Mouse (Mus musculus) kidney, postnatal 14 days (tissue): ENCODE results near the gene Mbnl1.
"Not testable (repeated sequence)": the region's sequence is repeated elsewhere in the genome, so short reads cannot be mapped to it uniquely, and the experiment has no call there.

Experiments used
- DNase-seq: peaks from one replicate; pipeline ENCODE4 v3.0.0; 2022; ENCODE audit warnings: mixed read lengths

Mbnl1 gene

DNA sequence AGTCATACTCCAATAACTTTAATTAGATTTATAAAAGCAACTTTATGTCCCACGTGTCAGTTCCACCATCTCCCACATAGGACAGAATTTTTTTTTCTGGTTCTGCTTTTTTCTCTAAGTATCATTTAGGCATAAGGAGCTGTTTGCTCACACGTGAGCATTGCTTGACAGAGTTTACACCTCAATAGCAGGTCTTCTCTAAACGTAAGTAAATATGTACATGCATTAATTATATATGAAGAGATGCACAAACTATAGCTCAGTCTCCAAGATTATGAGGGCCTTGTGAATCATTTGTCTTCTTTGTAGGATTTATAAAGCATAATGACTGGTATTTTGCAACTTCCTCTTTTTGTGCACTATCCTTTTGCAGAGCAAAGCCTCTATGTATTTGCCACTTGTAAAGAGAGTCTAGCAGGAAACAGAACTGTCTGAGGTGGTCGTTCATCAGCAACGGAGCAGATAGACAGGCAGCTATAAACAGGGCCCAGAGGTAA lies at the start of gene Mbnl1:
Mbnl1 (plus strand) TSS at position 150 of the 497 bp plus-strand sequence.
- DNase-seq = no peak

DNA sequence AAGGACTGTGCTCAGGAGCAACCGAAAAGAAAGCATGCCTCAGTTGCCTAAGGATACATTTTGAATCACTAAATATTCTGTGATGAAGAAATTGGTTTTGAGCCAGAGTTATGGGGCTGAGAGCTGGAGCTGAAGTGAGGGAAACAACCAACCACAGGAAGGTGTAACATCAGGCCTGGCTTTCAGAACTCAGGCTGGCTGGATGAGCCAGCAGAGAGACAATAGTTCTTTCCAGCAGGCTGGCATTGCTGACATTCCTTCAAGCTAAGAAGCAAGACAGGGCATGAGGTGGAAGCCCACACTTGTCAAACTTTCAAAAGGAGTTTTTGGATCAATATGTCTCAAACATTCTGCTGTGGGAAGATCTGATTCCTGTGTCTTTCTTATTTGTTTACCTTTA lies 48.5 kb upstream of the Mbnl1 start:
- no peak for DNase-seq

DNA sequence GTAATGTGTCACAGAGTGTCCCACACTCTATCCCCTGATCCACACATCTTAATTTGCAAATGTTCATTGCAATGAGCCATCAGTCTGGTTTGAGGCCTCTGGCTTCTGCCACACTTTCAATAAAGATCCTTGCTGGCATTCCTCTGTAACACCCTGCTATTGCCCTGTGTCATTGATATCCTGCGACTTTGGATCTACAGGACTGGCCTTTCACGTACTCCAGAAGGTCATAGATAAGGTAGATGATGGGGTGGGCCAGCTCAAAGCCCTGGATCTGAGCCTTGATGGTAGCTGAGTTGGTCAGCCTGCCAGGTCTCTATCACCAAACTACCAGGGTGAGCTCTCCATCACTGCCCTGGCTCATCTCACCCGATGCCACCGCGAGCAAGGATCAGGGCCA lies 43.6 kb upstream of the Mbnl1 start:
- DNase-seq = no peak

DNA sequence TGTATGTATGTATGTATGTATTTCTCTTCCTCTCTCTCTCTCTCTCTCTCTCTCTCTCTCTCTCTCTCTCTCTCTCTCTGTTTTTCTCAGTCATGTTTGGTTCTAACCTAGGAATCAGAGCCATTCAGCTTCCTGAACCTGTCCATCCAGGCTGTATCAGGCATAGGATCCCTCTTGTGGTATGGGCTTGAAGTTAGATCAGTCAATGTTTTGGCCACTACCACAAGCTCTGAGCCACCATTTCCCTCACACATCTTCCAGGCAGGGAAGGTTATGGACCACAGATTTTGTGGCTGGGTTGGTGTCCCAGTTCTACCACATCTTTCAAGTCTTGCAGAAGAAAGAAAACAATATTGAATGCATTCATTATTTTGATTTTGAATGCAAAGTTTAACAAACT lies 35.4 kb upstream of the Mbnl1 start:
- DNase-seq = no peak

DNA sequence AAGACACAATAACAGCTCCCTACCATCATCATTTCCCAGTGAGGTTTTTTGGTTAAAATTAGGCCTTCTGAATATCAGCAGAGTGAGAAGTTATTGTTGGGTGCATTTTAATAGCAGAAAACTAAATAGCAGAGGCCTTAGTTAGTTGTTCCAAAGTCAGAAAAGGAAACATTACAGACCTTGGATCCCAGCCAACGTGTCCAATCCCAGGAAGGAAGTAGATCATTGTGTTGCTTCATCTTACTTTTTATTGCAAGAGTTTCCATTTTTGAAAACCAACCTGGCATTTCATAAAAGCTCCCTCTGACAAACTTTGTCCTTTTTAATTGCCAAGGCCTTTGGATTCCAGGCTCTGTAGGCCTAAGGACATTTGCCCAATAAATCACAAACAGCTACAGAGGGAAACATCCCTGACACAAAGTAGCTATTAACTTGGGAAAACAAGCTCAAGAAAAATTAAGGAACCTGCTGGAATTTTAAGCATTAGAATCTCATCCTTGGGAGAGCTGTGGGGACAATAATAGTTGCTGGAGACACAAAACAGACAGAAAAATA lies 34.9 kb upstream of the Mbnl1 start:
- DNase-seq = peak; percentile 82

DNA sequence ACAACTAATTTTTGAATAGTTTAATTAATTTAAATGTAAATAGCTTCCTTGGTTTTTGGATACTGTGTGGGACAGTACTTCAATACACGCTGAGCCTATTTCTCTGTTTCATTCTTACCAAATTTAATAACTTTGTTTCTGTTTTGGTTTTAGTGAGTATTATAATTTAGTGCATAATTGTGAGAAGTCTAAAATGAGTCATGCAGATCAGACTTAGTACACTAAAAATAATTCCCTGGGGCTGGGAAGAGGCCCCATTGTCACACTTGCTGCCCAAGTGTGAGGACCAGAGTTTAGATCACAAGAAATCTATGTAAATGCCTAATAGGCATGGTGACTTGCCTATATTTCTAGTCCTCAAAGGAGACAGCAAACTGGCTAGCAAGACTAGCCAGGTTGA lies 33.9 kb upstream of the Mbnl1 start:
- no peak for DNase-seq

DNA sequence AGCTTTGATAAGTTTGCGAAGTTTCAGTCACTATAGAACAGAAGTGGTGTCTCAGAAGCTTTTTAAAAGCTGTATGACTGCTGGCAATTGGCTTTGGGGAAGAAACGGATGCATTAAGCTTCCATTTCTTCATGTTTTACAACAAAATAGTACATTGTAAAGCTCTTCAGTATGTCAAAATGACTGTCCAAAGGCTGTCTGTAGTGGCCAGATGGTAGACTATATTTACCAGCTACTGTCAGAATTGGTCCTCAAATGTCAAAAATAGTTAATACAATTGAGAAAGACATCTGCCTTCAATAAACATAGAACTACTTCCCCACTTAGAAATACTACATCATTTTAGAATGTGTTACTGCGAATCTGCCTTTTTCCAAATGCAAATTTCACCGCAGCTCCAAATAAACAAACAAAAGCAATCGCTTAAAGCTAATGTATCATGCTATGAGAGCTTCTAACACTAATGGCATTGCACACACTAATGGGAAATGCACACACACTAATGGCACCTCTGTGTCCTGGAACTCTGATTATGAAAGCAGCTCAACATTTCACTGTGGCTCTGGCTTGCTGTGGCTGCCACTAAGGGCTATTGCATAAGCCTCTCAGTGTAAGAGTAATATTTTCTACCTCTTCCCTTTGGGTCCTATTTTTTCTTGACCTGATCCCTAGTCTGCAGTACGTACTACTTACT lies 10.7 kb upstream of the Mbnl1 start:
- DNase-seq = no peak

DNA sequence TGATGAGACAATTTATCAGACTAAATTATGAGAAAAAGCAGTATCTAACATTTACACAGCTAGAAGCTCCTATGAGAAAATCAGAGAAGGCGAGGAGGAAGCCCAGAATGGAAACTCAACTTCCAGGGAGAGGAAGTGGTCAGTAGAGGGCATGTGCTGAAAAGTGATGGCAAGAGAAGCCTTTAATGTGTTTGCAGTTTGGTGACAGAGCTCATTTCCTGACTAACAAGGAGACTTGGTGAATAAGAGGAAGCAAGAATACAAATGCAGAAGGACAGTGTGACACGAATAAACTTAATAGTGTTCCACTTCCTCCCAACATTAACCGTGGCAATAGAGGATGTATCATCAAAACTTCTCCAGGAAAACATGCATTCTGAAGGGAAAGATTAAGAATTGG lies 4.0 kb upstream of the Mbnl1 start:
- not testable (repeated sequence) for DNase-seq

DNA sequence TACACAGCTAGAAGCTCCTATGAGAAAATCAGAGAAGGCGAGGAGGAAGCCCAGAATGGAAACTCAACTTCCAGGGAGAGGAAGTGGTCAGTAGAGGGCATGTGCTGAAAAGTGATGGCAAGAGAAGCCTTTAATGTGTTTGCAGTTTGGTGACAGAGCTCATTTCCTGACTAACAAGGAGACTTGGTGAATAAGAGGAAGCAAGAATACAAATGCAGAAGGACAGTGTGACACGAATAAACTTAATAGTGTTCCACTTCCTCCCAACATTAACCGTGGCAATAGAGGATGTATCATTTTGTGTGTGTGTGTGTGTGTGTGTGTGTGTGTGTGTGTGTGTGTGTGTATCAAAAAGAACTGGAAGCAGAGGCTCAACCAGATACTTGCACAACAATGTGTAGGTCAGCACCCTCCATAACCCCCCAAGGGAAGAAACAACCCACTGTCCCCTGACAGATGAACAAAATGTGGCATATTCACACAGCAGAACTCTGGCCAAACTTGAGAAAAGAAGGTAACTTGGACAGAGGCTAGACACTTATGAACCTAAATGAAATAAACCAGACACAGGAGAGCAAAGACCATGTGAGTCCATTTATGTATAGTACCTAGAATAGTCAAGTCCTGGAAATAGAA lies 3.3 kb upstream of the Mbnl1 start:
- DNase-seq = peak; percentile 10

DNA sequence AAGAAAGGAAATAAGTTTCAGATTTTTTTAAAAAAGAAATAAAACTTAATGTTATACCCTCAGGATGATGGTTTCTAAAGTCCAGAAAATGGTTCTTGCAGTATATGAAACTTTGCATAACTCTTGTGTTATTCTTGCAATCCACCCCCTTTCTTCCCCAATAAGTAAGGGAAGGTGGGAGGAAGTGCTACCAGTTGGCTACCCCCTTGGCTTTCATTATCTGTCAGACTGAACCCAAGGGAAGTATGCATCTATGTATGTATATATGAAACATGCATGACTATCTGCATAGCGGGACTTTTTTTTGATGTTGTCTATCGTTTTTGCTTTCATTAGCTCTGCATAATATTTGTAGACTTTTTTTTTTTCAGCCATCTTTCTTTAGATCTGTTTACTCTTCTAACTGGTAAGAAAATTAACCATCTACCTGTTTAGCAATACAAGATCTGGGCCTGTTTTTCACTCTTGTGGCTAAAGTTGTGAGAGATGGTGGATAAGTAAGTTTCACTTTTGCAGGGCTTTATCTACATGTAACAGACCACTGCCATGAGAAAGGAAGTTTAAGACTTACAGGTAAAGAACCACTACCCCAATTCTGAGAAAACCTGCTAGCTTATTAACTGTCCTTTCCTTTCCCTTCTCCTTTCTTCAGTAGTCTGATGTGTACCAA lies 484 bp upstream of the Mbnl1 start:
- DNase-seq = no peak

DNA sequence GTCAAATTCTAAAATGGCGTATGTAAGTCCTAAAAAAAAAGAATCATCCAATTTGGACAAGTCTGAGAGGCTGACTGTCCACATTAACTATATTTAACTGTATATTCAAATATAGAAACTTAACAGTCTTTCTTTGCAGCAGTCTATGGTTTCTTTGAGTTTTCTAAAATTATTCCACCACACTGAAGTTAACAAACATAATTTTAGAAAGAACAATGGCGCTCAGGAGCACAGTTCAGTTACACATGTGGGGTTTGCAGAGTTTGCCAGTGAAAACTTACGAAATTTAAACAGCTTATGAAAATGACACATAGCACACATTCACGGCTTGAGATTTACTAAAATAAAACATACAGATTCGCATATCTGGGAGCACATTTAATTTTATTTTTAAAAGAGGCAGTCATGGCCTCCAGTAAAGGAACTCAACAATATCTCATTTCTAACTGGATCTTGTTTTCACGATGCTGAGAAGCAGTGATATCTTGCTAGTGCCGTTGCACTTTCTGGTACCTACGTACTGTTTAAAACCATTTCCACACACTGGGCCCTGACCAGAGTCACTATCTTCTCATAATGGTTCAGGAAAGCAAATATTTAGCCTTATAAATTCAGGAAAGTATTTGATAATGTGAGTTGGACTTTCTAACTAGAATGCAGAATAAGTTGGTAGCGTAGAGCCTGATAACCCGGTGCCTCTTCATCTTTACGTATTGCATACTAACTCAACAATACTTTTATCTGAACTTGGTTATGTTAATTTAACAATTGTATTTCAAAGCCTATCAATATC lies 1.4 kb downstream of the Mbnl1 start:
- no peak for DNase-seq

DNA sequence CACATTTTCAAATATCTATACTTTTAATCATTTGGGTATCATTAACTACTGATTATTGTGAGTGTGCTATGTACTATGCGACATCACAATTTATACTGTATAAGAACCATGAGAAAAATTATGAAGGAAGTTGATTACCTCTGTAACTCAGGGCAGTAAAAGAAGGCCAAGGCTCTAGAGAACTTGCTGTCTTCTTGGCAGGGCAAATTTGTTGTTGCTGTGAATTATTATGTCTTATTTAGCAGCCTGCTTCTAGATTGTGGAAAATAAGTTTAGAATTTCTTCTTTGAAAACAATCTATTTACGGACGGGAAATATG lies 2.0 kb downstream of the Mbnl1 start:
- no peak for DNase-seq

DNA sequence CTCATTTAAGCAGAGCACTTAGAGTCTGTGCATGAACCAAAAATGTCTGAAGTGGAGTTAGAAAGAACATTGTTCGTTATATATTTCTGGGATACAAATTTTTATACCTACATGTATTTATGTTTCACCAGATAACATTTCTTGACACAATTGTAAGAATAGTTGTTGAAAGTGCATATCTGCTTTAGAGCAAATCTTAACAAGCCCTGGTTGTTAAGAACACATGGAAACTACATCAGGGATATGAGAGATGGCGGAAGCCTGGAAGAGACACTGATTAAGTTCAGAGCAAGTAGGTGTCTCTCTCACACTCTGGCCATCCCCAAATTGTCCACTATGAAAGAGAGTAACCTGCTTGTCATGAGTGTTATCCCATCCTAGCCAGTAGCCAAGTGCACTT lies 2.4 kb downstream of the Mbnl1 start:
- no peak for DNase-seq

DNA sequence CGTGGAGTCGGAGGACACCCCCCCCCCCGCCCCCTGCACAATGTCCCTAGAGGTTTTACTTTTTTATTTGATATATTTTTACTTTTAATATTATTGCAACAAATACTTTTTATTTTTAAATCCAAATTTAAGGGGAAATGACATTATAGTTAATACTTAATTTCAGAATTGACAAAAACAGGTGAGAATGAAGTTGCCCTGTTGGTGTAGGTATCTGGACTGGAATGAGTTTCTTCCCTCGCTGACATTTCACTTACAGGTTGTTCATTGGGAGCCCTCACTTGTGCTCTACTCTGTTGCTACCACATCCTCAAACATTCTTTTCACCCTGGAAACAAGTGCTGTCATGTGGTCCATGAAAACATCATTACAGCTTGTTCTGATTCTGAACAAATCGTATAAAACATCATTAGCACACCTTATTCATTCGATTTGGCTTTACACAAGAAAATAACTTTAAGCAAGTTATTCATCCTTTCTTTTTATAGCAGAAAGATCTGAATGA lies 4.2 kb downstream of the Mbnl1 start:
- no peak for DNase-seq

DNA sequence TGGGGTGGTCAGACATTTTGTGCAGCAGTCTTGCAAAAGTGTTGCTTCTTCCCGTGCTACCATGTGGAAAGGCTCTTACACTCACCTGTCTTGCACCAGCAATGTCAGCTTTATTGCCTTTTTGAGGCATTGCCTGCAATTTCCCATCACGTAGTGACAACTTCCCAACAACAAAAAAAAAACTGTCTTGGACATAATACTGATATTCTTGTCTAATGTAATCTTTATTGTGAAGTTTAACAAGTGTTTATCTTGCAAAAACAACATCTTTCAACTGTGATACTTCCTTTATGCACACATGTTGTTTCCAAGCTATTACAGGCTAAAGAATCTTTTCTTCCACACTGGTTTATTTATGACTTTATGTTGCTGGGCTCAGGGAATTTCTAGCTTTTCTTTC lies 5.8 kb downstream of the Mbnl1 start:
- DNase-seq = no peak

DNA sequence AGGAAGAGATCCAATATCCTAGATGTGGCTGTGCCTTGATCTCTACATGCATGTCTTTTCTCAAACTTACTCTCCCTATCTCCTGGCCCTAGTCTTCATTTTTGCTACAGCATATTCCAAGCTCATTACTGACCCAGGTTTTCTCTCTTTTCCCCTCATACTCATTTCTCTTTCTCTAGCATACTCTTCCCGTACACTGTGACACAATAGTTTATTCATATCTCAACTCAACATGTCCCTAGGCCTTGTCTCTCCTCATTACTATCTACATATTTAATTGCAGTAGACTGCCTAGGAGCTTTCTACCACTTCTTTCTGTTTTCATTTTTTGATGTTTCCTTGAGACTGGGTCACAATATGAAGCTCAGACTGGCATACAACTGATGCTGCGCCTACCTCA lies 8.1 kb downstream of the Mbnl1 start:
- DNase-seq = no peak

DNA sequence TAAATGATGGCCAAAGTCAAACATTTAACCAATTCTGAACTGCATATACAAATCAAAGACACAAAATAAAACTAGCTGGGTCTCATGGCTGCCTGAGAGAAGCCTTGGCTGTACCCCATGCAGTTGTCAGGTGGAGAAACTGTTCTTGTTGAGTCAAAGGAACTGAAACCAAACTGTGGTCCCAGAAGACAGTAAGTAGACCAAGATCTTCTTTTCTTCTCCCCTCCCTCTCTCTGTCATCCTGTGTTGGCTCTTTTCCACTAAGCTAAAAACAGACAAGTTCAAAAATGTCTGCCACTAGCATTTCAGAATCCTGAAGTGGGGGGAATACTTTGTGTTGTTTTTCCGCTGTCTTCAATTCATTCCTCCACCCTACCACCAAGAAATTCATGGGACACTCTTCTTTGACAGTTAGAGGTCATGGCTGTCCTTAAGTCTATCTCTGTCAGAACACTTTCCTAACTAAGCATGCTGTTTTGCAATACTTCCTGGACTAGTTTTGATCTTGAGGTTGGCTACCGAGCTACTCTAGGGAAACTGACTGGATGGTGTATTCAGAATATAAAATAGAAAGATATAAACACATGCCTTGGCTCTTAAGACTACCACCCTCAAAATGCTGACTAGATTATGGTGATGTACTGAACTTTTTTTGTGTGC lies 9.2 kb downstream of the Mbnl1 start:
- no peak for DNase-seq

DNA sequence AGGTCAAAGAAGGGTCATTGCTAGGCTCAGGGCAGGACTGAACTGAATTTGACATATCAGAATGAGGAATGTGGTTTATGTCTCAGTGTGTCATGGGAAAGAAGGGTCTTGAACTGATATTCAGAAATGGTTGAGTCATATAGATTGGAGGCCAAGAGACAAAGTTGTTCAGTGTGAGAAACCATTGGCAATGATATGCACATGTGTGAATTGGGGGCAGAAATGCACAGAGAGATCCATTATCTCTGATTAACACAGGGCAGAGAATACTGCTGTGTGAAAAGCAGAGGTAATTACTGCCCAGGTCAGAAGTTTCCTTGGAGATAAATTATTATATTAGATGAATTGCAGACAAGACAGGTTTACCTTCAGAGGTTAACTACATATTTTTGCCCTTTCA lies 10.7 kb downstream of the Mbnl1 start:
- DNase-seq = no peak

DNA sequence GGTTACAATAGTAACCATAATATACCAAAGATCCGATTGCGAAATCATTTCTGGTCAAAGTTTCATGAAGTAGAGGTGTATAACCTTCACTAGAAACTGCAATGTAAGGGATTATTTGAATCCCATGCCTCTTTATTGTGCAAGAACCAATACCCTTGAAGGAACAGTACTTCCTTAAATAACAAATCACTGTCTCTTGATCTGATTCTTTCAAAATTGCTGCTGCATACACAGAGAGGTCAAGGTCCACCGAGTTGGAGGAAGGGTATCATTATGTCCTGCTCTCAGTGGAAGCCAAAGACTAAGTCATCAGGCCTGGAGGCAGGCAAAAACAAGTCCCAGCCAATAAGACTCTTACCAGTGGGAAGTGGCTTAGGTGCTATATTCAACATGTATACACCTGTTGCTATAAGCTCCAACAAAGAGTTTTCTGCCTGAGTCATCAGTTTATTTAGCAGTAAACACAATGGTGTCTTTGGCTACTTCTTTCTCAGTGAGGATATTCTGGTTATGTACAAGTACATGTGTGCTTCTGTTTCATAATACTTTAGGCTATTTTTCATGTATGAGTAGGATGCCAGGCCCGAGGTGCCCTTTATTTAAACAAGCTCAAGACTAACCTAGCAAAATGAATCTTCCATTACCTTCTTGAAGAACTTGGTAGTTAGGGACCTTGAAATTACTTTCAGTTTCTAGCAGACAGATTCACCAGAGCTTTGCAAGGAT lies 13.5 kb downstream of the Mbnl1 start:
- DNase-seq = no peak

DNA sequence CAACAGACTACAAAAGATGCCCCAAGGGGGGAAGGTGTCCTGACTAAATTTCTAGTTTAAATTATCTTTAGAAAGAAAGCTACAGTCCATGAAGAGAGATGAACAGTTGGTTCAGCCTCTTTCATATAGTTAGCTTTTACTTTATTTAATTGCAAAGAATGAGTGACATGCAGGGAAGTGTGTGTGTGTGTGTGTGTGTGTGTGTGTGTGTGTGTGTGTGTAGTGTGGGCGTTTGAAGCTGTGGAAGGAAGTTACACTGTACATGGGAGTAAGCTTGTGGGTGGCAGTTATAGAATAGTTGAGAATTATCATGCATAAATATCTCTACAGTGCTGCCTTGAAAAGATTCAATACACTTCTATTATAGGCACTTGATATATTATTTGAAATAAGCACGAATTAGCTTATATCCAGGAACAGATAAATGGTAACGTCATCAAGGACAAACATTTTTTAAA lies 14.1 kb downstream of the Mbnl1 start:
- DNase-seq = no peak

DNA sequence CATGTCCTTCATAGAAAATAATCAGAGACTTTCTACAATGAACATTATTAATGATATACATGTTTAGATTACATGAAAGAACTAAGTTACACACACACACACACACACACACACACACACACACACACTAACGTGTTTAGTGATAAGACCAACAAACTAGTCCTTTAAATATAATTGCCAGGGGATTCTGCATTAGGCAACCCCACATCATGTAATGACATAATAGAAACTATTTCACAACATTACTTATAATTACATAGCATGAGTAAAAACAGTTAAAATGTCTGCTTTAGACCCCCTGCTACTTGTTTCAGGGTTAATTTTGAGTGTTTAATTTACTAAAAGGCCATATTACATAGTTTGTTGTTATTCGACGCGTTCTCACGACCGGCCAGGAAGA lies 16.9 kb downstream of the Mbnl1 start:
- DNase-seq = no peak
